Mouse (Mus musculus): Measurements from ENCODE around the gene 4931422A03Rik. TPM values are rescaled to one million over a fixed set of nuclear protein-coding genes. Genes with fewer than 3 reads are reported as not detected.

The 4931422A03Rik gene
- polyA plus RNA-seq, 1 experiment from 2014 or later, result 1.9 TPM

DNA sequence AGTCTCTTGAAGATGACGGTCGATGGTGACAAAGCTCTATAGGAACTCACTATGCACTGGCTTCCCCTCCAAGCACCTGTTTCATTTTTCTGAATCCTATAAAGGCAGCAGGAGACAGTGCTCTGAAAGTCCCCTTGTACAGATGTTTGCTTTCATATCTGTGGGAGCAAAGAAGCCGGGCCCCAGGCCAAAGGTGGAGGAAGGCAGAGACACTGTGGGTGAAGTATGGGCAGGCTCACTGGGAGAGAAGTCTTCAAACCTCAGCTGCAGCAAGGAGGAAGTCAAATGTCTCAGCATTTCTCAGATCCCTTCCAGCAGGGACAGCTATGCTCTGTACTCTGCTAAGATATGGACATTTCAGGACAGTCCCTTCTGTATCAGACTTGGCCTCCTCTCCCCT, 62.8 kb downstream of the 4931422A03Rik start:
- Histone ChIP-seq H3K36me3 (ENCODE audit: control insufficient read depth, insufficient read depth, low read length) (no peaks in the 10 kb centered on the region), H3K4me2 (ENCODE audit: low read depth, low read length) (no peak overlapping the region), H3K4me1 (replicated peaks; ENCODE audit: control insufficient read depth, insufficient read depth, low read length) (peaks cover under 1% of the 10 kb centered on the region; the same call in 1 of the 2 replicates), H3K9me3 (ENCODE audit: control insufficient read depth, low read length) (no peaks in the 10 kb centered on the region), H3K9ac (ENCODE audit: low read length) (no peak overlapping the region), H3K4me3 (ENCODE audit: low read length) (no peak overlapping the region), H3K27ac (ENCODE audit: low read length) (no peak overlapping the region), H3K27me3 (ENCODE audit: control insufficient read depth, insufficient read depth, low read depth, low read length) (peaks cover 4% of the 10 kb centered on the region; the same call in 1 of the 2 replicates)
- no peak for ATAC-seq (ENCODE audit: low read depth)
- 71% methylated on average over 3 of the region's 3 CpGs for WGBS

GRCm38 (mm10) chr2:103962349-103962748, 65.8 kb downstream of the 4931422A03Rik start:
- ATAC-seq (ENCODE audit: low read depth), result no peak
- no peaks in the 10 kb centered on the region for H3K36me3 ChIP-seq (ENCODE audit: control insufficient read depth, insufficient read depth, low read length)
- no peaks in the 10 kb centered on the region for H3K27me3 ChIP-seq (ENCODE audit: control insufficient read depth, insufficient read depth, low read depth, low read length)
- H3K9ac ChIP-seq (ENCODE audit: low read length), result no peak overlapping the region
- H3K4me3 ChIP-seq (ENCODE audit: low read length), result no peak overlapping the region
- no peak overlapping the region for H3K27ac ChIP-seq (ENCODE audit: low read length)
- no peaks in the 10 kb centered on the region for H3K9me3 ChIP-seq (ENCODE audit: control insufficient read depth, low read length)
- H3K4me1 ChIP-seq (replicated peaks; ENCODE audit: control insufficient read depth, insufficient read depth, low read length), result no peaks in the 10 kb centered on the region
- 70% methylated on average over 4 of the region's 4 CpGs for WGBS
- no peak overlapping the region for H3K4me2 ChIP-seq (ENCODE audit: low read depth, low read length)

DNA sequence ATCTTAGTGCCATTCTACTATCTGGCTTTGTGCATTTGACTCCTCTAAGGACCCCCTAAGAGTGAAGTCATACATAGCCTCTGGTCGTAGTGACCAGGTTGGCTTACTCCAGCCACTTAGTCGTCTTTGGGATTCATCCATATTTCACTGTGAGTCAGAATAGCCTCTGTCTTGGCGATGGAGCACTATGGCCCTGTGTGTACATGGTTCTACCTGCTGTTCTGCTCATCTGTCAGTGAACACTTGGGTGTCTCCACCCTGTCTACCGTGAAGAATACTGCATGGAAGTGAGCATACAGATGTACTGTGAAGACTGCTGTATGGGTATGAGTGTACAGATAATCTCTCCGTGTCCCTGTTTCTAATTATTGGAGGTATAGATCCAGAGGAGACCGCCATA, 68.6 kb downstream of the 4931422A03Rik start:
- H3K4me1 ChIP-seq (replicated peaks; ENCODE audit: control insufficient read depth, insufficient read depth, low read length), result no peaks in the 10 kb centered on the region
- H3K27me3 ChIP-seq (ENCODE audit: control insufficient read depth, insufficient read depth, low read depth, low read length), result no peaks in the 10 kb centered on the region
- no peaks in the 10 kb centered on the region for H3K9me3 ChIP-seq (ENCODE audit: control insufficient read depth, low read length)
- H3K9ac ChIP-seq (ENCODE audit: low read length), result no peak overlapping the region
- no peak overlapping the region for H3K4me2 ChIP-seq (ENCODE audit: low read depth, low read length)
- no peaks in the 10 kb centered on the region for H3K36me3 ChIP-seq (ENCODE audit: control insufficient read depth, insufficient read depth, low read length)
- H3K27ac ChIP-seq (ENCODE audit: low read length), result no peak overlapping the region
- no peak overlapping the region for H3K4me3 ChIP-seq (ENCODE audit: low read length)
- 85% methylated on average over 6 of the region's 6 CpGs for WGBS
- ATAC-seq (ENCODE audit: low read depth), result no peak

GRCm38 (mm10) chr2:103959066-103959465, 69.1 kb downstream of the 4931422A03Rik start:
- no peak for ATAC-seq (ENCODE audit: low read depth)
- Histone ChIP-seq H3K4me3 (ENCODE audit: low read length) (no peak overlapping the region), H3K27me3 (ENCODE audit: control insufficient read depth, insufficient read depth, low read depth, low read length) (no peaks in the 10 kb centered on the region), H3K27ac (ENCODE audit: low read length) (no peak overlapping the region), H3K4me2 (ENCODE audit: low read depth, low read length) (no peak overlapping the region), H3K9ac (ENCODE audit: low read length) (no peak overlapping the region), H3K4me1 (replicated peaks; ENCODE audit: control insufficient read depth, insufficient read depth, low read length) (no peaks in the 10 kb centered on the region), H3K36me3 (ENCODE audit: control insufficient read depth, insufficient read depth, low read length) (no peaks in the 10 kb centered on the region), H3K9me3 (ENCODE audit: control insufficient read depth, low read length) (no peaks in the 10 kb centered on the region)
- whole genome bisulfite sequencing, result 83% methylated on average over 5 of the region's 5 CpGs

DNA sequence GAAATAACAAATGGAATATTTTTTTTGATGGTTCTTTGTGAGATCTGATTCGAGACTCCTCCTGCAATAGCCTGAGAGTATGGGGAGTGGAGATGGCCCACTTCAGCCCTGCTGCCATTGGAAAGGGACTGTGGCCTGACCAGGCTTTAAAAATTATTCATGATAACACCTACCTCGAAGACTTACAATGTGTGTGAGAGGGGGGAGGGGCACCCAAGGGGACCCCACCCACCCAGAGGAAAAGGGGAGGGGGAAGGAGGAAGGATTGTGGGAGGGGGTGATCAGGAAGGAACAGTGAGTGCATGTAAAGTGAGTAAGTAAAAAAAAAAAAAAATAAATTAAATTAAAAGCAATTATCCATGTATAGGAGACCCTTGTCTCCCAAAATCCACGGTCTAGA, 69.5 kb downstream of the 4931422A03Rik start:
- Histone ChIP-seq H3K9ac (ENCODE audit: low read length) (no peak overlapping the region), H3K27ac (ENCODE audit: low read length) (no peak overlapping the region), H3K36me3 (ENCODE audit: control insufficient read depth, insufficient read depth, low read length) (no peaks in the 10 kb centered on the region), H3K4me1 (replicated peaks; ENCODE audit: control insufficient read depth, insufficient read depth, low read length) (no peaks in the 10 kb centered on the region), H3K4me3 (ENCODE audit: low read length) (no peak overlapping the region), H3K9me3 (ENCODE audit: control insufficient read depth, low read length) (no peaks in the 10 kb centered on the region), H3K27me3 (ENCODE audit: control insufficient read depth, insufficient read depth, low read depth, low read length) (no peaks in the 10 kb centered on the region), H3K4me2 (ENCODE audit: low read depth, low read length) (no peak overlapping the region)
- no peak for ATAC-seq (ENCODE audit: low read depth)
- WGBS, result 51% methylated on average over 3 of the region's 3 CpGs

GRCm38 (mm10) chr2:103957649-103958546, 70.3 kb downstream of the 4931422A03Rik start, which contains the start of gene Lmo2:
Gene Lmo2 (plus strand): TSS chr2:103957986.
- 37% methylated on average over 10 of the region's 10 CpGs for WGBS
- Histone ChIP-seq H3K27me3 (ENCODE audit: control insufficient read depth, insufficient read depth, low read depth, low read length) (no peaks in the 10 kb centered on the region), H3K27ac (ENCODE audit: low read length) (no peak within 1 kb of the TSS), H3K4me2 (ENCODE audit: low read depth, low read length) (no peak within 1 kb of the TSS), H3K9me3 (ENCODE audit: control insufficient read depth, low read length) (no peaks in the 10 kb centered on the region), H3K4me3 (ENCODE audit: low read length) (no peak within 1 kb of the TSS), H3K9ac (ENCODE audit: low read length) (no peak within 1 kb of the TSS), H3K36me3 (ENCODE audit: control insufficient read depth, insufficient read depth, low read length) (no peaks in the 10 kb centered on the region), H3K4me1 (replicated peaks; ENCODE audit: control insufficient read depth, insufficient read depth, low read length) (no peaks in the 10 kb centered on the region)
- ATAC-seq (ENCODE audit: low read depth), result no peak

GRCm38 (mm10) chr2:103956867-103957266, 71.3 kb downstream of the 4931422A03Rik start:
- Histone ChIP-seq H3K9ac (ENCODE audit: low read length) (no peak overlapping the region), H3K4me3 (ENCODE audit: low read length) (no peak overlapping the region), H3K27me3 (ENCODE audit: control insufficient read depth, insufficient read depth, low read depth, low read length) (no peaks in the 10 kb centered on the region), H3K4me1 (replicated peaks; ENCODE audit: control insufficient read depth, insufficient read depth, low read length) (no peaks in the 10 kb centered on the region), H3K9me3 (ENCODE audit: control insufficient read depth, low read length) (no peaks in the 10 kb centered on the region), H3K27ac (ENCODE audit: low read length) (no peak overlapping the region), H3K36me3 (ENCODE audit: control insufficient read depth, insufficient read depth, low read length) (no peaks in the 10 kb centered on the region), H3K4me2 (ENCODE audit: low read depth, low read length) (no peak overlapping the region)
- WGBS, result 70% methylated on average over 6 of the region's 6 CpGs
- ATAC-seq (ENCODE audit: low read depth), result no peak

GRCm38 (mm10) chr2:103955714-103956113, 72.4 kb downstream of the 4931422A03Rik start:
- 77% methylated on average over 3 of the region's 3 CpGs for WGBS

GRCm38 (mm10) chr2:103953050-103953835, 74.9 kb downstream of the 4931422A03Rik start:
- Histone ChIP-seq H3K27ac (ENCODE audit: low read length) (no peak overlapping the region), H3K4me1 (replicated peaks; ENCODE audit: control insufficient read depth, insufficient read depth, low read length) (no peaks in the 10 kb centered on the region), H3K4me2 (ENCODE audit: low read depth, low read length) (no peak overlapping the region), H3K9ac (ENCODE audit: low read length) (no peak overlapping the region), H3K9me3 (ENCODE audit: control insufficient read depth, low read length) (no peaks in the 10 kb centered on the region), H3K4me3 (ENCODE audit: low read length) (no peak overlapping the region), H3K27me3 (ENCODE audit: control insufficient read depth, insufficient read depth, low read depth, low read length) (no peaks in the 10 kb centered on the region), H3K36me3 (ENCODE audit: control insufficient read depth, insufficient read depth, low read length) (no peaks in the 10 kb centered on the region)
- 87% methylated on average over 6 of the region's 6 CpGs for WGBS
- no peak for ATAC-seq (ENCODE audit: low read depth)

More at GRCm38 (mm10) chr2:103955714-103956113, 72.4 kb downstream of the 4931422A03Rik start:
- Histone ChIP-seq H3K4me2 (ENCODE audit: low read depth, low read length) (no peak overlapping the region), H3K27me3 (ENCODE audit: control insufficient read depth, insufficient read depth, low read depth, low read length) (no peaks in the 10 kb centered on the region), H3K9ac (ENCODE audit: low read length) (no peak overlapping the region), H3K36me3 (ENCODE audit: control insufficient read depth, insufficient read depth, low read length) (no peaks in the 10 kb centered on the region), H3K27ac (ENCODE audit: low read length) (no peak overlapping the region), H3K4me3 (ENCODE audit: low read length) (no peak overlapping the region), H3K4me1 (replicated peaks; ENCODE audit: control insufficient read depth, insufficient read depth, low read length) (no peaks in the 10 kb centered on the region), H3K9me3 (ENCODE audit: control insufficient read depth, low read length) (no peaks in the 10 kb centered on the region)
- no peak for ATAC-seq (ENCODE audit: low read depth)

Data from lung, embryonic 16.5 days (tissue).